Mouse (Mus musculus) kidney, postnatal 0 days (tissue): ENCODE data around the gene Sptssb. TPM values are rescaled to one million over a fixed set of nuclear protein-coding genes. Genes with fewer than 3 reads are reported as not detected.

Experiments used
- ATAC-seq: fragments of 200-750 bp; cut with Nextera tagmentation; replicated peaks from 2 replicates; pipeline ENCODE4 v1.8.0; 2017; ENCODE audit warnings: low read depth, moderate number of reproducible peaks, moderate TSS enrichment, moderate library complexity; ENCODE audit not compliant: low FRiP score
- DNase-seq: peaks from one replicate; pipeline ENCODE4 v3.0.0-alpha.2; 2016; ENCODE audit warnings: low spot score
- H3K27ac ChIP-seq: fragments of 300-500 bp; sonication (generic); 2 replicates; pipeline ENCODE4 v1.5.1; 2014; ENCODE audit warnings: mild to moderate bottlenecking
- H3K27me3 ChIP-seq: fragments of 300-500 bp; sonication (generic); 2 replicates; pipeline ENCODE4 v1.6.1; 2014; ENCODE audit warnings: low read length, mixed read lengths; ENCODE audit not compliant: insufficient read depth
- H3K36me3 ChIP-seq: fragments of 300-500 bp; sonication (generic); 2 replicates; pipeline ENCODE4 v1.6.1; 2014; ENCODE audit warnings: low read length, mixed read lengths; ENCODE audit not compliant: insufficient read depth
- H3K4me1 ChIP-seq: fragments of 300-500 bp; sonication (generic); replicated peaks from 2 replicates; pipeline ENCODE4 v1.6.1; 2014; ENCODE audit warnings: antibody characterized with exemption, low read length, mixed read lengths; ENCODE audit not compliant: insufficient read depth
- H3K4me2 ChIP-seq: fragments of 300-500 bp; sonication (generic); 2 replicates; pipeline ENCODE4 v1.6.1; 2014; ENCODE audit warnings: mild to moderate bottlenecking, low read length, moderate library complexity, mixed read lengths
- H3K4me3 ChIP-seq: fragments of 300-500 bp; sonication (generic); replicated peaks from 2 replicates; pipeline ENCODE4 v1.5.1; 2014; ENCODE audit warnings: low read depth, low read length
- H3K9ac ChIP-seq: fragments of 300-500 bp; sonication (generic); 2 replicates; pipeline ENCODE4 v1.6.1; 2014; ENCODE audit warnings: low read depth, low read length
- H3K9me3 ChIP-seq: fragments of 300-500 bp; sonication (generic); replicated peaks from 2 replicates; pipeline ENCODE4 v1.6.1; 2016; ENCODE audit warnings: low read length, inconsistent platforms, mixed read lengths
- CTCF ChIP-seq: IDR thresholded peaks from 2 replicates; pipeline ENCODE4 v1.5.1; 2016; ENCODE audit warnings: antibody characterized with exemption, low read depth, mild to moderate bottlenecking, moderate library complexity
- WGBS: fragments of 180-500 bp; shearing (Covaris S2); extraction: QIAGEN DNeasy Blood & Tissue Kit; methylation state at CpG from one replicate; pipeline ENCODE4 v1.1.7; 2014; 5-methylcytosine and 5-hydroxymethylcytosine counted together
- polyA plus RNA-seq: library from polyadenylated mRNA; unstranded; fragments of >200 nt; fragmentation: Nextera tagmentation; extraction: Ambion mirVana; gene quantifications from 2 replicates; pipeline ENCODE4 v1.2.1, GENCODE M21; 2015

Sptssb gene
- polyA plus RNA-seq, 1 experiment from 2014 or later = 23.0 TPM

DNA sequence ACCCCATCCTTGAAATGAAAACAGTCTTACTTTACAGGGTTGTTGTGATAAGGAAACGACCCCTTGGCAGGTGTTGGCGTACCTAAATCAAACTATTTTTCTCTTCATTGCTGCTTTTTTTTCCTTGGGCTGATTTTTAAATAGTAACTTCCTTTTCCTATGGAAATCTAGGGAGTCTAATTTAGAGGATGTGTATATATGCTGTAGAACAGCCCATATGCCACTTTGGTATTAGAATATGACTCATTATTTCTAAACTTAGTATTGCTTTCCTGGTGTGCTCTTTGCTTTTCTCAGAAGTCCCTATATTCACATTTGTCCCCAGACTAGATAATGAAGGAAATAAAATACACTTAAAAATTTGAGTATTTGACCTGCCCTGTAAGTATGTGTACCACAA, 17.8 kb upstream of the Sptssb start:
- no peak for TF ChIP-seq CTCF
- no peaks in the 10 kb centered on the region for H3K4me1 ChIP-seq
- H3K9me3 ChIP-seq = no peaks in the 10 kb centered on the region
- H3K9ac ChIP-seq = no peak overlapping the region
- no peak overlapping the region for H3K4me2 ChIP-seq
- H3K4me3 ChIP-seq = no peak overlapping the region
- no peaks in the 10 kb centered on the region for H3K27me3 ChIP-seq
- no peak for DNase-seq
- H3K36me3 ChIP-seq = no peaks in the 10 kb centered on the region
- H3K27ac ChIP-seq = no peak overlapping the region
- 46% methylated on average over 2 of the region's 2 CpGs for WGBS
- ATAC-seq = no peak

DNA sequence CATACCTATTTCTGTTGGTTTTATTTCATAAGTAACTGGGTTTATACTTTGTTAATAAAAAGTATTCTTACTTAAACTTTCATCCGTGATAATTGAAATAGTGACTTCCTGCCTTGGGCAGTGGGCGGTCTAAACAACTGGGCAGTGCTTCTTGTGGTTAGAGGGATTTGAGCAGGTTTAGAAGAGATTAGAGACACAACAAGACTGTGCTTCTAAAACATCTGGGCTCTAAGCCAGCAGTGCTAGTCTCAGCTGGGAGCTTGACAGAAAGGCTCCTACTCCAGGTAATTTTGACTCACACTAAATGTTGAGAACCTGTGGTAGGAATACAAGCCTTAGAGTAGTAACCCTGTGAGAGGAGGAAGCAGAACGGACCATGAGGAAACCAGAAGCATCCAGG, 15.0 kb upstream of the Sptssb start:
- WGBS = 87% methylated on average over 3 of the region's 3 CpGs
- H3K27me3 ChIP-seq = no peaks in the 10 kb centered on the region

DNA sequence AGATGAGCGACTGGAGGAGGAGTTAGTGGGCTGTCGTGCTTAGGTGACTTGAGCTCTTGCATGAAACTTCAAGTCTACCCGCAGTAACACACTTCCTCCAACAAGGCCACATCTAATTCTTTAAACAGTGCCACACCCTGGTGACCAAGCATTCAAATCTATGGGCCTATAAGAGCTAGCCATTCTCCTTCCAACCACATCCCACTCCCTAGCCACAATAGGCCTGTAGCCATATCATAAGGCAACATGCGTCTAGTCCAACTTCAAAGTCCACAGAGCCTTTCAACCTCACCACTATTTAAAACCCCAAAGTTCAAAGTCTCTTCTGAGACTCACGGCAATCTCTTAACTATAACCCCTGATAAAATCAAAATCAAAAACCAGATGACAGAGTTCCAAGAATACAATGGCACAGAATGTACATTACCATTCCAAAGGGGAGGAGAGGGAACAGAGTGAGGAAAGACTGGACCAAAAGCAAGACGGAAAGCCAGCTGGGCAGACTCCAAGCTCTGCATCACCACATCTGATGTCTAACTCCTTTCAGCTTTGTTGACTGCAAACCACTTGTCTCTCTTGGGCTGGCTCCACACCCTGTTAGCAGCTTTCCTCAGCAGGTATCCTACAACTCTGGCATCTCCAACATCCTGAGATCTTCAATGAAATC, 13.1 kb upstream of the Sptssb start:
- no peaks in the 10 kb centered on the region for H3K27me3 ChIP-seq
- TF ChIP-seq CTCF = no peak
- no peaks in the 10 kb centered on the region for H3K36me3 ChIP-seq
- no peak for ATAC-seq
- no peaks in the 10 kb centered on the region for H3K9me3 ChIP-seq
- H3K4me1 ChIP-seq = no peaks in the 10 kb centered on the region
- no peak overlapping the region for H3K9ac ChIP-seq
- H3K4me3 ChIP-seq = no peak overlapping the region
- H3K27ac ChIP-seq = no peak overlapping the region
- H3K4me2 ChIP-seq = no peak overlapping the region
- WGBS = 62% methylated on average over 6 of the region's 6 CpGs
- DNase-seq = no peak

More for the DNA sequence above, 15.0 kb upstream of the Sptssb start:
- H3K4me2 ChIP-seq = no peak overlapping the region
- H3K4me3 ChIP-seq = no peak overlapping the region
- H3K9ac ChIP-seq = no peak overlapping the region
- no peak overlapping the region for H3K27ac ChIP-seq
- no peak for ATAC-seq
- no peaks in the 10 kb centered on the region for H3K9me3 ChIP-seq
- TF ChIP-seq CTCF = no peak
- no peaks in the 10 kb centered on the region for H3K36me3 ChIP-seq
- no peaks in the 10 kb centered on the region for H3K4me1 ChIP-seq
- no peak for DNase-seq

DNA sequence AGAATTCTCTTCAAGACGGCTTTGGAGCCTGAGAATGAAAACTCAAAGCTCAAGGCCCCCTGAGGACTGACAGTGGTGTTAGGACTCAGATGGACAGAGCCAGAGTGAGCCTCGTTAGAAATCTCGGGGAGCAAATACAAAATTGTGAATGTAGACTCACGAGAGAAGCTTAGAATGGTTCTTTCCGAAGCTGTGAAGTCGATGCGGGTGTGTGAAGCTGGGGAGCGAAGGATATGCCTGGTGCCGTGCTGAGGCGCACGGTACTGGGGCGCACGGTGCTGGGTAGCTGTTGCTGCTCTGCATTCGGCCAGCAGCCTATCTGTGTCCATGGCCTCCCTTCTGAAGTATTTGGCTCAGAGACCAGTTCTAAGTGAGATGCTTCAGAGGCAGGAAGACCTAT, 11.4 kb upstream of the Sptssb start:
- Histone ChIP-seq H3K4me3 (no peak overlapping the region), H3K4me1 (no peaks in the 10 kb centered on the region), H3K36me3 (no peaks in the 10 kb centered on the region), H3K9ac (no peak overlapping the region), H3K9me3 (no peaks in the 10 kb centered on the region), H3K27ac (no peak overlapping the region), H3K4me2 (no peak overlapping the region), H3K27me3 (no peaks in the 10 kb centered on the region)
- WGBS = 89% methylated on average over 14 of the region's 14 CpGs
- DNase-seq = no peak
- no peak for TF ChIP-seq CTCF
- ATAC-seq = no peak

DNA sequence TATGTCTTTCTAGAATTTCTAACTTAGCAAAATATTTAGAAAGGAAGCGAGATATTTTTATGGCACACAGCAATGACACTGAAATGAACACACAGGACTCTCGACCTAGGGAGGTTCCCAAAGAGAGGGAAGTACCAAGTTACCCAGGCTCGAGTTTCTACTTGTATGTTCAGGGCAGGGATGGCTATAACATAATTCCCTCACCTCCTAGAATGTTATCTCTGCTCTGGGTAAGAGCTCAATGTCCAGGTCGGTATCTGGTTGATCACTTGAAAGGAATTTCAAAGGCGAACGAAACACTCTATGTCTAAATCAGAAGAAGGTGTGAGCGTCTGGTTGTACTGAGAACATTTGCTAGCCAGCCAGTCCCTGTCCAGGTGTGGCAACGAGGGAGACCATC, 10.0 kb upstream of the Sptssb start:
- no peak overlapping the region for H3K9ac ChIP-seq
- no peak overlapping the region for H3K4me3 ChIP-seq
- H3K36me3 ChIP-seq = no peaks in the 10 kb centered on the region
- WGBS = 62% methylated on average over 8 of the region's 8 CpGs
- DNase-seq (no peak), ATAC-seq (no peak)
- H3K4me1 ChIP-seq = no peaks in the 10 kb centered on the region
- H3K27me3 ChIP-seq = no peaks in the 10 kb centered on the region
- H3K27ac ChIP-seq = no peak overlapping the region
- no peaks in the 10 kb centered on the region for H3K9me3 ChIP-seq
- no peak overlapping the region for H3K4me2 ChIP-seq
- TF ChIP-seq CTCF = no peak

DNA sequence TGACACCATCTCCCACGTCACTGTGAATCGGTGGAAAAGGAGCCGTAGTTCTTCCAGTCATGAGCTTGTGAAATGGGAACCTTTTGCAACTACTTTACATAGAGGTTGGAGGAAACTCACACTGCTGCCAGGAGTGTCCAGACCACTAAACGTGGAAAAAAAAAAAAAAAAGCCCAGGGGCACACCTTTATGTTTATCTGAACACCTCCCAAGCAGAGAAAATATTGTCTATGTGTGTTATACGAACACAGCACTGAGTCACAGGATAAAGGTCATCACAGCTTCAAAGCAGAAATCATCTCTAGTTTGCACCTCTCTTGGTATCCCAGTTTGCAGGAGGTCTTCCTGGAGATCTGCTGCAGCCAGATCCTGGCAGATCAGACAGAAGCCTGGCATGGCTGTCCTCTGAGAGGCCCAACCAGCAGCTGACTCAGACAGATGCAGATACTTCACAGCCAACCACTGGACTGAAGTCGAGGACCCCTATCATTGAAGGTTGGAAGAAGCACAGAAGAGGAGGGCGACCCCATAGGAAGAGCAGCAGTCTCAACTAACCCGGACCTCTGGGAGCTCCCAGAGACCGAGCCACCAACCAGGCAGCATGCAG, 2.2 kb upstream of the Sptssb start:
- TF ChIP-seq CTCF = no peak
- H3K27ac ChIP-seq = no peak overlapping the region
- H3K9ac ChIP-seq = no peak overlapping the region
- no peaks in the 10 kb centered on the region for H3K4me1 ChIP-seq
- H3K4me3 ChIP-seq = no peak overlapping the region
- DNase-seq = no peak
- 0 out of 2 replicates have a peak overlapping the region, but pooled peaks have one; percentile 69 for H3K4me2 ChIP-seq
- ATAC-seq = no peak
- H3K9me3 ChIP-seq = no peaks in the 10 kb centered on the region
- WGBS = 44% methylated on average over 9 of the region's 9 CpGs
- no peaks in the 10 kb centered on the region for H3K27me3 ChIP-seq
- no peaks in the 10 kb centered on the region for H3K36me3 ChIP-seq
